Mouse (Mus musculus) left cerebral cortex, postnatal 14 days (tissue): ENCODE data around the gene Enthd1. TPM values are rescaled to one million over a fixed set of nuclear protein-coding genes. Genes with fewer than 3 reads are reported as not detected.
A peak's percentile ranks its signal among the peaks of the same experiment; 100 is the strongest.
"Not testable (repeated sequence)": the region's sequence is repeated elsewhere in the genome, so short reads cannot be mapped to it uniquely, and the experiment has no call there.

Source experiments
- DNase-seq, 2 experiments: peaks; one replicate each; pipeline ENCODE4 v3.0.0; 2021 to 2022; ENCODE audit warnings: low spot score in 2 of 2, mixed read lengths in 1 of 2
- intact Hi-C: fragments of 180-260 bp; cut with DNase I; formaldehyde crosslinking; loops from one replicate; pipeline ENCODE4 v1.15.1; 2025
- total RNA-seq, 2 experiments: library from RNA; stranded (reverse); gene quantifications; 2 replicates each; pipeline ENCODE4 v1.2.3; 2021

The Enthd1 gene
- total RNA-seq, 2 experiments from 2014 or later: 0.15 TPM; not detected in 1

GRCm38 (mm10) chr15:80501106-80502096 is 63.6 kb downstream of the Enthd1 start:
- intact Hi-C loops: no loop called here
- peak in 1 of 2 experiments; percentile 30 for DNase-seq

- intact Hi-C loops: no loop called here
These were observed 64.5 kb downstream of the Enthd1 start for GRCm38 (mm10) chr15:80500426-80500825.

GRCm38 (mm10) chr15:80497733-80498132 is 67.2 kb downstream of the Enthd1 start:
- intact Hi-C loops, DNase-seq: not testable (repeated sequence)

More at GRCm38 (mm10) chr15:80500426-80500825, 64.5 kb downstream of the Enthd1 start:
- peak in 1 of 2 experiments; percentile 46 for DNase-seq

- intact Hi-C loops: no loop called here
- DNase-seq: no peak
These were observed 73.5 kb downstream of the Enthd1 start for GRCm38 (mm10) chr15:80491505-80491904.

DNA sequence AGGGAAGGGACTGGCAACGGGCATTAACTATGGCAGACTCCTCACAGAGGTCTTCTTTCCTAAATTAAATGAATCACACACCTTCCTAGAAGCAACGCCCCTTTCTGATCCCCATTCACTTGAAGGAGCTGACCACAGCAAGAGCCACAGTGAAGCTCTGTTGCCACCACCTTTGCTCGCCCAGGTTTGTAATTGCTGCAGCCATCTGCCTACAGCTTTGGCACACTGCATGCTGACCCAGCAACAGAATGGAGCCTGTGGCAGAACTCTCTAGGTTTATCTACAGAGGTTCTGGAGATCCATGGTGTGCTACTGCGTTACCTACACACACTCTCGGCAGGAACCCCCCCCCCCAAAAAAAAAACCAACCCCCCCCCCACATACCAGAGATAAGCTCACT is 74.8 kb downstream of the Enthd1 start:
- intact Hi-C loops: no loop called here
- no peak for DNase-seq

DNA sequence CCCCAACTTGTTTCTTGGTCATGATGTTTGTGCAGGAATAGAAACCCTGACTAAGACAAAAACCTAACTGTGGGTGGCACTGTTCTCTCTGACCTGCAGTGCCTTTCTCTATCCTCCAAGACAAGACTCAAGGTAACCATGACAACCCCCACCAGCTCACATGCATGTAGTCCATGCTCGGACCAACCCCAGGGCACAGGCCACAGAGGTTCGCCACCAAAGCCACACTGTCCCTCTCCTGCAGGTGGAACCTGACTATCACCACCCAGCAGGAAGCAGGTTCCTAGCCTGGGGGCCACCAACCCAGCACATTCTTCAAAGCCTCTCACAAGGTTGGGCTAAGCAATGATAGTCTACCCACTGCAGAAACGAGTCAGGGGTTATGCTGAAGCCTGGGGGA is 76.3 kb downstream of the Enthd1 start:
- DNase-seq: no peak
- intact Hi-C loops: loop anchor here (10.0 kb wide), 1 partner anchor 204 kb away; the partner anchor contains the start of gene Cacna1i

DNA sequence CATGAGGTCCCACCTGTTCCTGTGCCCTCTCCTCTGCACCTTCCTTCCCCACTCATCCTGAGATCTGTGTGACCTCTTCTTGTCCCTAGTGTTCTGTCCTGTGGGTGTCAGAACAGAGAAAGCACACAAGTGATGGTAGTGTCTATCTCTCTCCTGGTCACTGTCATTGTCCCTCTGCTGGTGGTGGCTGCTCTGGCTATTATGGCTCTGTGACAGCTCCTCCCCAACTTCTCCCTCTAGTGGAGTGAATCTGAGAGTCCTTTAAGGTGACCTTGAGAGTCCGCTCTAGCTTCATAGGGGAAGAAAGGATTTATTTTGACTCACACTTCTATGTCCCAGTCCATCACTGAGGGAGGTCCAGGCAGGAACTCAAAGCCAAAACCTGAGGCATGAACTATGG is 79.4 kb downstream of the Enthd1 start:
- intact Hi-C loops: loop anchor here (10.0 kb wide), 1 partner anchor 201 kb away; the partner anchor contains the start of gene Cacna1i
- no peak for DNase-seq

- intact Hi-C loops: loop anchor here (10.0 kb wide), 1 partner anchor 198 kb away; the partner anchor contains the start of gene Cacna1i
- no peak for DNase-seq
These were observed 81.8 kb downstream of the Enthd1 start for GRCm38 (mm10) chr15:80483041-80483705.

- DNase-seq: no peak
- intact Hi-C loops: loop anchor here (10.0 kb wide), 1 partner anchor 198 kb away; the partner anchor contains the start of gene Cacna1i
These were observed 82.6 kb downstream of the Enthd1 start for GRCm38 (mm10) chr15:80482348-80482747.

GRCm38 (mm10) chr15:80474429-80475002 is 90.4 kb downstream of the Enthd1 start:
- DNase-seq: no peak
- intact Hi-C loops: no loop called here

DNA sequence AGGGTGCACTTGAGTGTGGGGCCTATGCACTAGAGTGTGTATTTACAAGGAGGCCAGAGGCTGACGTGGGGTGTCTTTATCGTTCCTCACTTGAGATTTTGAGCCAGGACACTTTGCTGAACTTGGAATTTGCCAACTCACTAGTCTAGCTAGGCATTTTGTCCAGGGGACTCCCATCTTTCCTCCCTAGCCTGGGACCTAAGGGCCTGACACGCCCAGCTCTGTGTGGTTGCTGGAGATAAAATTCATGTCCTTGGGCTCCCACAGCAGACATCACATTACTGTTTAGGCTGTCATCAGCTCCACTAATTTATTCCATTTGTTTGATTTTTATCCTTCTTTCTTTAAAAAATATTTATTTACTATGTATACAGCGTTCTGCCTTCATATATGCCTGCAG is 97.1 kb downstream of the Enthd1 start:
- no peak for DNase-seq
- intact Hi-C loops: no loop called here

DNA sequence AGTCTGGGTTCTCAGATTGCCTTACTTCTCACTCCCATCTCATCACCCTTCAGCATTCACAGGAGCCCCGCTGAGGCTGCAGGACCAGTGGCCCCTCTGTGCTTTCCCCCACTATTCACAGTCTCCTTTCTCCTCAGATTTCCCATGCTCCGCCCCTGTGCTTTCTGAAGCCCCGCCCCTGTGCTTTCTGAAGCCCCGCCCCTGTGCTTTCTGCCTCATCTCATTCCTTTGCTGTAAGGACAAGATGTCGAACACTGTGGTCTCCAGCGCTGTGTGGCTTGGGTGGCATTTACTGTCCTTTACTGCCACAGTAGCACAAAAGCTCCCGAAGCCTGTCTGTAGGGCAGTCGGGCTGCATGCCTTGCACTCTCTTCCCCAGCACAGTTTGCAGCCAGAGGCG is 102.8 kb downstream of the Enthd1 start:
- intact Hi-C loops: no loop called here

DNA sequence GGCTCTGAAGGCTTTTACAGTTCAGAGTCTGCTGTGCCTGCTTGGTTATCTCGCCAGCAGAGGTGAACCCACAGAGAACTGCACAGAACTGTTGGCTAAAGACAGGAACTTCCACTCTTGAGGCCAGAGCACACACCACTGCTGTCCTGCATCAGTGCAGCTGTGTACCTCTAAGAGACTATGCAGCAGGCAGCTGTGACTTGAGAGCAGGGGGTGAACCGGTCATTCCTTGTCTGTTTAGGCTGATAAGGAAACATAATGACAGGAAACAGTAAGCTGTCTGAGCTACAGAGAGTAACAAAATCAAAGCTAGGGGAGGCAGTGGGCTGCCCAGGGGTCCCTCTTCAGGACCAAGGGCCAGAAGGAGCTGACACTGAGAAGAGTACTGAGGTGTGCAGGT is 103.5 kb downstream of the Enthd1 start:
- no peak for DNase-seq
- intact Hi-C loops: no loop called here

More for the DNA sequence above, 102.8 kb downstream of the Enthd1 start:
- DNase-seq: no peak

DNA sequence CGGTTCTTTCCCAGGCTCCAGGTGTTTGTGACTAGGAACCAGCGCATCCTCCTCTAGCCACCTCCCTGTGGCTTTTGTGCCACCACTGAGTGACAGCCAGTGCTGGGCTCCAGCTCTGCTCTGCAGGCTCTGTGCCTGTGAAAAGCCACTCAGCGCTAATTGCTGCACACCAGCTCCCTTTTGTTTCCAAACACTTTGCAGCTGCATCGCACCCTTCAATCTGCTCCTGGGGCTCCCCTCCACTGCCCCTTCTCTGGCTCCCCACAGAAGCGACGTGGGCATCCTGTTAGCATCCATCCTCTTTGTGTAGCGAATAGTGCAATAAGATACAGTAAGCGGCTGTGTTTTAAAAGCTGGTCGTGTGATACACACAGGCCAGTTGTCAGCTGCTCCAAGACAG is 104.9 kb downstream of the Enthd1 start:
- peak in 1 of 2 experiments; percentile 38 for DNase-seq
- intact Hi-C loops: no loop called here

GRCm38 (mm10) chr15:80457984-80458383 is 107.0 kb downstream of the Enthd1 start:
- intact Hi-C loops: no loop called here
- no peak for DNase-seq

DNA sequence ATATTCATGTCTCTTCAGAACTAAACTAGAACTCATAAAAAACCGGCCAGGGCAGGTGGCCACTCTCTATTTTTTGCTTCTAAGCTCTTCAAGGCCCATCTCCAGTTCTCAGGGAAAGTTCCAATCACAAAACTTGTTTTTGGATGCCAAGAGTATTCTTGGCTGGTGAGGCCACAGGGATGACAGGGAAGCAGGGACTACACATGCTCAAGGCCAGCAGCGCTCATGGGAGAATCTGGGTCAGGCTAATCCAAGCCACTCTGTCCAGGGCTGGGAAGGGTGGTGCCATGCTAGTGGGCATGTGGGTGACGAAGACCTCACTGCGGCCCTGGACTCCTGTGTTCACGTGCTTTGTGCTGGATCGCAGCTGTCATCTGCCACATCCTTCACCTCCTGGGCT is 110.5 kb downstream of the Enthd1 start:
- intact Hi-C loops: no loop called here
- DNase-seq: no peak

DNA sequence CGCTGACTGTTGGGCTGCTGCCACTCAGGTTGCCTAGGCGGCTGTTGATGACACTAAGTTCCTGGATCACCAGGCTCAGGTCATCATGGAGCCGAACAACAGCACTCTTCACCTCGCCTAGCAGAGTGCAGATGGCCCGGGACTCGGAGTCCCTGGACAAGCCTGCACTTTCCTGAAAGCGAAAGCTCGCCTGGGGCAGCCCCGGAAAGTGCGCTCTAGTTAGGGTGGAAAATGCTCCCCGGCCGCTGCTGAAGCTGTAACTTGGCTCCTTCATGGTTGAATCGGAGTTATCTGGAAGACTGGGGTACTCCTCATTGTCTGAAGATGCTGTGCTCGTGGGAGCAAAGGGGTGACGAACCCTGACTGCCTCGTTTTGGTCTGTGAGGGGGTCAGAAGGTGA is 112.5 kb downstream of the Enthd1 start:
- intact Hi-C loops: no loop called here

DNA sequence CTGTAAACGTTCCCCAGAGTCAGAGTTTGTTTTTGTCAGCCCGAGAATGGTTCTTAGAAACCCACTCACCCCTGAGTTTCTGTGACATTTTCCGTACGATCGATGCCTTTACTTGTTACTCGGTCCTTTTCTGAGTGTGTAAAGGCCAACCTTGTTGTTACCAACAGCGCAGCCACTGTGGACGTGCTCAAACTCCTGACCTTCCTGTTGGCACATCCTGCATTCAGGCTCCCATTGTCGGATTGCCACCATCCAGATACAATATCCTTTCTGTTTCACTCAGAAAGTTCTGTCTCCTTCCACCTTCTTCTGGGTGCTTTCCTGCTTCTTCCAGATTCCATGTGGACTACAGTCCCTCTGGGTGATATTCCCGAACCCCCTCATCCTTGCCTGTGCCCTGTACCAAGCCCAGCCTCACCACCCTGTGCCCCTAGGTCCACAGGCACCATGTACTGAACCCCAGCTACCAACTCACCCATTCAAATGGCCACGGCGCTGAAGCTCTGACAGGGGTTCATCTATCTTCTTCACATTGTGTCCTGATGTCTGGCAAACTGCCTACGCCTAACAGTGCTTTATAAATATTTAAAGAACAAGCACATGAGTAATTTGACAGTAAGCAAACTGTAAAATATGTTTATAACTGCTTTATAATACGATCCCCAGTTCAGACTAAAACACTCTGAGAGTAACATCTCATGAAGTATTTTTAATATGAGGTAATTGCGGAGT is 118.8 kb downstream of the Enthd1 start:
- intact Hi-C loops: no loop called here
- no peak for DNase-seq

More for the DNA sequence above, 112.5 kb downstream of the Enthd1 start:
- DNase-seq: no peak

GRCm38 (mm10) chr15:80440195-80440594 is 124.8 kb downstream of the Enthd1 start:
- no peak for DNase-seq
- intact Hi-C loops: no loop called here
